Mouse (Mus musculus) gonadal fat pad, adult 2 months (tissue): Measurements from ENCODE around the gene B4galt5. TPM values are rescaled to one million over a fixed set of nuclear protein-coding genes. Genes with fewer than 3 reads are reported as not detected.

Experiments used
- DNase-seq: peaks from one replicate; pipeline ENCODE4 v3.0.0-alpha.2; 2012; ENCODE audit warnings: low read depth
- polyA plus RNA-seq: library from polyadenylated mRNA; depleted of rRNA; stranded (reverse); fragments of >200 nt; gene quantifications from 2 replicates; pipeline ENCODE4 v1.2.3, GENCODE M21; 2012

Gene B4galt5
- polyA plus RNA-seq, 1 experiment: 10.3 TPM

- DNase-seq: no peak
Observed at GRCm38 (mm10) chr2:167305382-167306272, 43.4 kb downstream of the B4galt5 start.

GRCm38 (mm10) chr2:167304651-167305381 lies 44.2 kb downstream of the B4galt5 start:
- DNase-seq: no peak

GRCm38 (mm10) chr2:167303806-167304205 lies 45.2 kb downstream of the B4galt5 start:
- DNase-seq: no peak

- DNase-seq: no peak
Observed at GRCm38 (mm10) chr2:167303196-167303595, 45.8 kb downstream of the B4galt5 start.

- no peak for DNase-seq
Observed at GRCm38 (mm10) chr2:167302641-167303040, 46.3 kb downstream of the B4galt5 start.

GRCm38 (mm10) chr2:167302031-167302430 lies 47.0 kb downstream of the B4galt5 start:
- DNase-seq: no peak

- no peak for DNase-seq
Observed at GRCm38 (mm10) chr2:167301601-167302000, 47.4 kb downstream of the B4galt5 start.

GRCm38 (mm10) chr2:167300943-167301497 lies 48.0 kb downstream of the B4galt5 start:
- no peak for DNase-seq

- DNase-seq: no peak
Observed at GRCm38 (mm10) chr2:167299861-167300667, 48.9 kb downstream of the B4galt5 start.

GRCm38 (mm10) chr2:167298729-167299705 lies 50.0 kb downstream of the B4galt5 start:
- DNase-seq: no peak

GRCm38 (mm10) chr2:167297985-167298384 lies 51.0 kb downstream of the B4galt5 start:
- no peak for DNase-seq

GRCm38 (mm10) chr2:167294926-167295325 lies 54.1 kb downstream of the B4galt5 start:
- no peak for DNase-seq

- no peak for DNase-seq
Observed at GRCm38 (mm10) chr2:167294216-167294615, 54.8 kb downstream of the B4galt5 start.

- no peak for DNase-seq
Observed at GRCm38 (mm10) chr2:167293289-167294085, 55.5 kb downstream of the B4galt5 start.

GRCm38 (mm10) chr2:167292854-167293253 lies 56.1 kb downstream of the B4galt5 start:
- DNase-seq: no peak

GRCm38 (mm10) chr2:167292151-167292591 lies 56.8 kb downstream of the B4galt5 start:
- DNase-seq: no peak

GRCm38 (mm10) chr2:167291656-167292055 lies 57.3 kb downstream of the B4galt5 start:
- no peak for DNase-seq

GRCm38 (mm10) chr2:167281461-167281860 lies 67.5 kb downstream of the B4galt5 start:
- DNase-seq: no peak

- DNase-seq: no peak
Observed at GRCm38 (mm10) chr2:167280986-167281310, 68.0 kb downstream of the B4galt5 start.
